Mouse (Mus musculus) hindbrain, embryonic 16.5 days (tissue): ENCODE results near the gene Mfsd12. TPM values are rescaled to one million over a fixed set of nuclear protein-coding genes. Genes with fewer than 3 reads are reported as not detected.
A peak's percentile ranks its signal among the peaks of the same experiment; 100 is the strongest.

ENCODE experiments used
- ATAC-seq: fragments of 200-750 bp; cut with Nextera tagmentation; 2 replicates; pipeline ENCODE4 v1.8.0; 2017; ENCODE audit warnings: moderate TSS enrichment, moderate library complexity
- H3K27ac ChIP-seq: fragments of 300-500 bp; sonication (generic); 2 replicates; pipeline ENCODE4 v1.5.1; 2014; ENCODE audit warnings: low read depth, mild to moderate bottlenecking, control low read depth, low read length, moderate library complexity
- H3K27me3 ChIP-seq: fragments of 300-500 bp; sonication (generic); replicated peaks from 2 replicates; pipeline ENCODE4 v1.6.1; 2014; ENCODE audit warnings: low read length; ENCODE audit not compliant: control insufficient read depth, insufficient read depth
- H3K36me3 ChIP-seq: fragments of 300-500 bp; sonication (generic); 2 replicates; pipeline ENCODE4 v1.6.1; 2014; ENCODE audit warnings: mild to moderate bottlenecking, low read length, moderate library complexity, mixed read lengths; ENCODE audit not compliant: control insufficient read depth, insufficient read depth
- H3K4me1 ChIP-seq: fragments of 300-500 bp; sonication (generic); 2 replicates; pipeline ENCODE4 v1.6.1; 2014; ENCODE audit warnings: low read depth, low read length; ENCODE audit not compliant: control insufficient read depth, insufficient read depth
- H3K4me2 ChIP-seq: fragments of 300-500 bp; sonication (generic); 2 replicates; pipeline ENCODE4 v1.6.1; 2014; ENCODE audit warnings: mild to moderate bottlenecking, low read length, control low read depth, moderate library complexity
- H3K4me3 ChIP-seq: fragments of 300-500 bp; sonication (generic); 2 replicates; pipeline ENCODE4 v1.5.1; 2014; ENCODE audit warnings: mild to moderate bottlenecking, low read length, control low read depth, moderate library complexity
- H3K9ac ChIP-seq: fragments of 300-500 bp; sonication (generic); 2 replicates; pipeline ENCODE4 v1.6.1; 2014; ENCODE audit warnings: low read depth, mild to moderate bottlenecking, control low read depth, low read length, moderate library complexity
- H3K9me3 ChIP-seq: fragments of 300-500 bp; sonication (generic); 2 replicates; pipeline ENCODE4 v1.6.1; 2014; ENCODE audit warnings: mild to moderate bottlenecking, low read length, moderate library complexity; ENCODE audit not compliant: control insufficient read depth
- WGBS: fragments of 180-500 bp; shearing (Covaris S2); extraction: QIAGEN DNeasy Blood & Tissue Kit; methylation state at CpG from one replicate; pipeline ENCODE4 v1.1.7; 2014; 5-methylcytosine and 5-hydroxymethylcytosine counted together
- polyA plus RNA-seq: library from polyadenylated mRNA; unstranded; fragments of >200 nt; fragmentation: Nextera tagmentation; extraction: Ambion mirVana; gene quantifications from 2 replicates; pipeline ENCODE4 v1.2.1, GENCODE M21; 2015

Mfsd12 gene
- polyA plus RNA-seq, 1 experiment from 2014 or later = 17.5 TPM

DNA sequence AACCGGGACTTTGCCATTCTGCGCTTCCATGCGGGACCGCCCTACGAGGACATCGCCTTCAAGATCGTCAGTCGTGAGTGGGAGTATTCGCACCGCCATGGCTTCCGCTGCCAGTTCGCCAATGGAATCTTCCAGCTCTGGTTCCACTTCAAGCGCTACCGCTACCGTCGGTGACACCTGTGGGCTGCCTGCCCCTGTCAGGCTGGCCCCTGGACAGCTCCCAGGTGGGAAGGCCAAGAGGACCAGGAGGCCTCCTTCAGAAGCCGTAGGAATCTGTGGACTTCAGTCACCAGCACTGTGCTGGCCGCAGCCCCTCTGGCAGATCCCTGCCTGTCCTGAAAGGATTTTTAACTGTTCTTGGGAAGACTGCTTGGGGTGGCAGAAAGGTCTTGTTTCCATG lies 31.5 kb upstream of the Mfsd12 start:
- 91% methylated on average over 18 of the region's 18 CpGs for WGBS
- Histone ChIP-seq H3K4me2 (no peak overlapping the region), H3K4me1 (peaks cover 11% of the 10 kb centered on the region), H3K9me3 (no peaks in the 10 kb centered on the region), H3K27ac (no peak overlapping the region), H3K9ac (no peak overlapping the region), H3K27me3 (no peaks in the 10 kb centered on the region), H3K4me3 (no peak overlapping the region), H3K36me3 (peaks cover 45% of the 10 kb centered on the region)
- ATAC-seq = no peak

DNA sequence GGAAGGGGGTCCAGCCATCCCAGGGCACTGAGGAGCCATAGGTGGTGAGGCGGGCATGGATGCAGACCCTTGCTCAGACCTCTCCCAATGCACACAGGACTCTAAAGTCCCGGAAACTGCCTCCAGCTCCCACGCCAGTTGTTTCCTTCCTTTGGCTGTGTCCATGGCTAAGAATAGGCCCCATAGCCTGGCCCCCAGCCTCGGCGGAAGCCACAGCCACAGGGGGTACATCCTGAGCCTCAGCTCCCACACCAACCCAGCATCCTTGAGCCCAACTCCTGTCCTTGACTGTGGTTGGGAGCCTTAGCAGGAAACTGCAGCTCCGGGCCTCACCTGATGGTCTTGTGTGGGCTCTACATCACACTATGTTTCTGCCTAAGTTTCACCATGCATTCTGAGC lies 30.4 kb upstream of the Mfsd12 start:
- Histone ChIP-seq H3K27ac (0 out of 2 replicates have a peak overlapping the region, but pooled peaks have one; percentile 29), H3K27me3 (no peaks in the 10 kb centered on the region), H3K9me3 (no peaks in the 10 kb centered on the region), H3K9ac (no peak overlapping the region), H3K4me1 (peaks cover 7% of the 10 kb centered on the region), H3K4me3 (no peak overlapping the region), H3K36me3 (peaks cover 45% of the 10 kb centered on the region), H3K4me2 (no peak overlapping the region)
- ATAC-seq = no peak; the same call in 1 of the 2 replicates
- 72% methylated on average over 6 of the region's 6 CpGs for WGBS

DNA sequence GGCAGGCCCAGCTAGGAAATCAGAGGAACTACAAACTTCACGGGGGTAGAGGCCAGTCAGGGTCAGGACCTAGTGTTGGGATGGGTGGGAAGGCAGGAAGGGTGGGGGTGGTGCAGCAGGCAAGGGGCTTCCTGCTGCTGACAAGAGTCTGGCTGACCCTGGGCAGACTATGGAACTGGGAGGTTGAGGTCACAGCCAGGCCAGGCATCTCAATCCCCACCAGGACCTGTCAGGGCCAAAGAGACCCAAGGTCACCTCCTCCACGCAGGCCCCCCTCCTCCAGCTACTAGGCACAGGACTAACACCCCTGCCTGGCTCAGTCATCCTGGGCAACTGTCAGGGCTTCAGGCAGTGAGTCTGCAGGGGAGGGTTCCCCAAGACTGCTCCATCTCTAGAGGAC lies 29.3 kb upstream of the Mfsd12 start:
- Histone ChIP-seq H3K4me1 (no peaks in the 10 kb centered on the region), H3K9ac (no peak overlapping the region), H3K4me2 (no peak overlapping the region), H3K27me3 (peaks cover 9% of the 10 kb centered on the region), H3K9me3 (no peaks in the 10 kb centered on the region), H3K36me3 (peaks cover 40% of the 10 kb centered on the region), H3K4me3 (no peak overlapping the region), H3K27ac (no peak overlapping the region)
- WGBS = 61% methylated on average over 2 of the region's 2 CpGs
- ATAC-seq = no peak

DNA sequence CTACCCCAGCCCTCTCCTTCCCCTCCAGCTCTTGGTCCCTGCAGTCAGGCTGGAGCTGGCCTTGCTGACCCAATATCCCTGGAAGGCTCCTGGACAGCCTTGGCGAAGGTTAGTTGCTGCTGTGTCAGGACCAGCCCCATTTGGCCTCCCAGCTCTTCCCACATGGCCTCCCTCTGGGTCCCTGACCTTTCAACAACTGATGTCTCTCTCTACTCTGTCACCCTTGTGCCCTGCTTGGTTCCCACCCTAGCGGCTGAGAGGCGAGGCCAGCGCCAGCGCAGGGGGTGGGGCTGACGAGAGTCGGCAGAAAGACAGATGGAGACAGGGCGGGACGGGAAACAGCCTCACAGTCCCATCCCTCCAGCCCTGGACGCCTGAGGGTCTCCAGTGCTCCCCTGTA lies 28.9 kb upstream of the Mfsd12 start, which contains the start of gene Tbxa2r:
Gene Tbxa2r, plus strand, starts transcription at position 346 of the 400 bp plus-strand sequence.
- 0 out of 2 replicates have a peak within 1 kb of the TSS, but pooled peaks have one; percentile 3 for H3K27ac ChIP-seq
- WGBS = 14% methylated on average over 9 of the region's 10 CpGs
- H3K27me3 ChIP-seq = peaks cover 10% of the 10 kb centered on the region
- H3K4me3 ChIP-seq = no peak within 1 kb of the TSS
- peaks cover 35% of the 10 kb centered on the region for H3K36me3 ChIP-seq
- no peaks in the 10 kb centered on the region for H3K4me1 ChIP-seq
- no peaks in the 10 kb centered on the region for H3K9me3 ChIP-seq
- no peak for ATAC-seq
- no peak within 1 kb of the TSS; the same call in 1 of the 2 replicates for H3K4me2 ChIP-seq
- peak within 1 kb of the TSS; percentile 22 for H3K9ac ChIP-seq

DNA sequence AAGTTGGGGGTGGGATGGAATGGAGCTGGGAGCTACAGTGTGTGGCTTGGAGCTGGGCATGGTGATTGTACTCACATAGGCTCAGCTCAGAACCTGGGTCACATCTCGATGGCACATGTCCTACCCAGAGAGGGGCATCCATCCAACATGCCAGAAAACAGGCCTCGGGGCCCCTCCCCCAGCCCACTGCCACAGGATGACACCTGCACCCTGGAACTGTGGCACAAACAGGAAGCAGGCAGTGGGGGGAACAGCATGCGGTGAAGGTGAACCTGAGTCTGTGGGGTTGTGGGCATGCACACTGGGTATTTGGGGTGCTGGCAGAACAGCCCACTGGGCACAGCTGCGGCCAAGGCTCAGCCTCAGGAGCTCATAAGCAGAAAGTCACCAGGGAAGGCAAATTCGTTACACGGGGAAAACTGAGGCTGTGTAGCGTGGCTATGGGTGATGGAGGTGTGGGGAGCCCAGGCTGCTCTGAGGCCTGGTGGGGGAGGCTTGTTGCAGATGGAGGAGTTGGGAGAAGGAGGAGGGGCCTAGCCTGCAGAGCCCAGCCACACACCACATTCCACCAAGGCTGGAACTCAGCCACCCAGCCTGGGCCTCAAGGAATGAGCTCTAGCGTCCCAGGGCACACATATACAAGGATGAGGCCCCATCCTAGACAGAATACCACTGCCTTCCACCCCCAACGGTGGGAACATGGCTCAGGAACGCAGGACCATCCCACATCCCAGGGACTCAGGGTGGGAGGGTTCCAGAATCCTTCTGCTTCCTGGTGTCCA lies 27.9 kb upstream of the Mfsd12 start:
- H3K9ac ChIP-seq = peak overlapping the region; percentile 22; the same call in 1 of the 2 replicates
- H3K36me3 ChIP-seq = peaks cover 25% of the 10 kb centered on the region
- no peak overlapping the region for H3K4me2 ChIP-seq
- 74% methylated on average over 10 of the region's 10 CpGs for WGBS
- no peak overlapping the region for H3K27ac ChIP-seq
- no peak overlapping the region for H3K4me3 ChIP-seq
- H3K4me1 ChIP-seq = no peaks in the 10 kb centered on the region
- peaks cover 10% of the 10 kb centered on the region for H3K27me3 ChIP-seq
- no peaks in the 10 kb centered on the region for H3K9me3 ChIP-seq
- ATAC-seq = no peak

DNA sequence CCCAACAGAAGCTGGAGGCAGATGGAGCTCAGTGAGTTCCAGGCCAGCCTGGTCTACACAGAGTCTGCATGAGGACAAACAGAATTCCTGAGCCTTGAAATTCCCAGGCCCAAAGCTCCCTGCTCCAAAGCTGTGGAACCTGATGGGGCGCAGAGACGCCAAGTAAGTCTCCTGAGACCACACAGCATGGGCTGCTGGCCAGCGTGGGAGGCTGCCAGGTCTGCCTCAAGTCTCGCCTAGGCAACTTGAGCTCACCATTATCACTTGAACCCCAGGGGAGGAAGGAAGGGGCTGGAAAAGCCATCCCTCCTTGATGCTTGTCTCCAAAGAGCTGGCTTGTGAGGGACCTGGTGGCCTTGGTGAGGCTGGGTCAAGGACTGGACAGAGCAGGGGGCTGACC lies 27.3 kb upstream of the Mfsd12 start:
- Histone ChIP-seq H3K4me3 (no peak overlapping the region), H3K36me3 (peaks cover 19% of the 10 kb centered on the region), H3K27ac (no peak overlapping the region), H3K9ac (no peak overlapping the region), H3K4me1 (no peaks in the 10 kb centered on the region; the same call in 1 of the 2 replicates), H3K27me3 (peaks cover 10% of the 10 kb centered on the region), H3K9me3 (no peaks in the 10 kb centered on the region), H3K4me2 (no peak overlapping the region)
- no peak for ATAC-seq
- WGBS = 52% methylated on average over 4 of the region's 4 CpGs

DNA sequence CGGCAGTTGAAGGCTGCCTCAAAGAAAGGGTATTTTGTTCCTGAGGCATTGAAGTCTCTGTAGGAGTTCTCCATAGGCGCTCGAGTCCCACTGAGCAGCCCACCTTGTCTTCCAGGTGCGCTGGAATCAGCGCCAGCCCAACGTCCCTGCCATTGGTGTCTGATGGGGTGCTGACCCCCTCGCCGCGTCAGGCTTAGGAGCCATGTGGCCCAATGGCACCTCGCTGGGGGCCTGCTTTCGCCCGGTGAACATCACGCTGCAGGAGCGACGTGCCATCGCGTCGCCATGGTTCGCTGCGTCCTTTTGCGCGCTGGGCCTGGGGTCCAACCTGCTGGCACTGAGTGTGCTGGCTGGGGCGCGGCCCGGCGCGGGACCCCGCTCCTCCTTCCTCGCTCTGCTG lies 25.0 kb upstream of the Mfsd12 start:
- H3K9me3 ChIP-seq = no peaks in the 10 kb centered on the region
- no peak overlapping the region for H3K9ac ChIP-seq
- H3K4me2 ChIP-seq = 0 out of 2 replicates have a peak overlapping the region, but pooled peaks have one; percentile 7
- 14% methylated on average over 29 of the region's 29 CpGs for WGBS
- no peak for ATAC-seq
- H3K4me1 ChIP-seq = no peaks in the 10 kb centered on the region; the same call in 1 of the 2 replicates
- no peak overlapping the region; the same call in 1 of the 2 replicates for H3K4me3 ChIP-seq
- H3K36me3 ChIP-seq = no peaks in the 10 kb centered on the region
- H3K27me3 ChIP-seq = peaks cover 10% of the 10 kb centered on the region
- no peak overlapping the region for H3K27ac ChIP-seq

DNA sequence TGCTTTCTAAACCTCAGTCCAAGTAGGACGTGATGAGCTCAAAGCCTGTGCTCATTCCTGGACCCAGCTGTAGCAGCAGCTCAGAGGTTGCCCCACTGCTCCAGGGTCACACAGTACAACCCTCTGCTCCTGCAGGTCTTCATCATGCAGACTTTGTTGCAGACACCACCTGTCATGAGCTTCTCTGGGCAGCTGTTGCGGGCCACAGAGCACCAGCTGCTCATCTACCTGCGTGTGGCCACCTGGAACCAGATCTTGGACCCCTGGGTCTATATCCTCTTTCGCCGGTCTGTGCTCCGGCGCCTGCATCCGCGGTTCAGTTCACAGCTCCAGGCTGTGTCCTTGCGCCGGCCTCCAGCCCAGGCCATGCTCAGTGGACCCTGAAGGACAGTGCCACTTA lies 23.0 kb upstream of the Mfsd12 start:
- Histone ChIP-seq H3K27me3 (peaks cover 10% of the 10 kb centered on the region), H3K4me2 (no peak overlapping the region), H3K36me3 (no peaks in the 10 kb centered on the region), H3K9me3 (no peaks in the 10 kb centered on the region), H3K4me3 (no peak overlapping the region), H3K27ac (no peak overlapping the region), H3K9ac (no peak overlapping the region), H3K4me1 (no peaks in the 10 kb centered on the region; the same call in 1 of the 2 replicates)
- ATAC-seq = no peak
- WGBS = 58% methylated on average over 11 of the region's 11 CpGs
